Mouse (Mus musculus): ENCODE results near the gene Frmd6. TPM values are rescaled to one million over a fixed set of nuclear protein-coding genes. Genes with fewer than 3 reads are reported as not detected.
A peak's percentile ranks its signal among the peaks of the same experiment; 100 is the strongest.

The Frmd6 gene
- total RNA-seq, 2 experiments from 2014 or later = 37.5 to 42.7 TPM

DNA sequence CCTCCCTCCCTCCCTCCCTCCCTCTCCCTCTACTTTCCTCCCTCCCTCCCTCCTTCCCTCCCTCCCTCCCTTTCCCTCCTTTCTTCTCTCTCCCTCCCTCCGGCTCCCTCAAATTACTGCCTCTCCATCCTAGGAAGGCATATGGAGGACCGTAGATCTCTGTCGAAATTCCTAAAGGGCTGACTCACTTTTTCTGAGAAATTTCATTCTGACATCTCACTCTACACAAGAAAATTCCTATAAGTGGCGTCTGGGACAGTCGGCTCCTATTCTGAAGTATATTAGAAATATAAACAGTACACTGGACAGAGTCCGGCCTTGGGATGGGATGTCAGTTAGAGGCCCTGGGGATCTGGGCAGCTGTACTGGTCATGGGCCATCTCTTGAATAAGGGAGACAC lies 59.7 kb downstream of the Frmd6 start:
- intact Hi-C loops (cut with DNase I) = no loop called here
- DNase-seq (ENCODE audit: low spot score in 2 of 2) = no peak

DNA sequence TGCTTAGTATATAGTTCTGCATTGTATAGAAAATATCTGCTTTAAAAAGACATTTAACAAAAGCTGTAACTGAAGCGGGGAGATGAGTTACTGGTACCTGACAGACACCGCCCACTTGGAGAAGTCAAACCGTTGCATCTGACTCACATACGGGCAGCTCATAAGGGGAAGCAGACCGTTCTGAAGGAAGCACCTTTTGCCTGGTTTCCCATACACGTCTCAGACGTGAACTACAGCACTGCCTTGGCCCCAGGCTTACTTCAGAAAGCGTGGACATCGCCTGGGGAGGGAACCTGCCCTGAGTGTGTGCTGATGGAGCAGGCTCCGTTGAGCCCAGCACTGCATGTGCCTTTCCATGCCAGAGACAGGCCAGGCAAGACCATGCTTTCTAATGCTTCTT lies 60.3 kb downstream of the Frmd6 start:
- intact Hi-C loops (cut with DNase I) = no loop called here
- no peak for DNase-seq (ENCODE audit: low spot score in 2 of 2)

DNA sequence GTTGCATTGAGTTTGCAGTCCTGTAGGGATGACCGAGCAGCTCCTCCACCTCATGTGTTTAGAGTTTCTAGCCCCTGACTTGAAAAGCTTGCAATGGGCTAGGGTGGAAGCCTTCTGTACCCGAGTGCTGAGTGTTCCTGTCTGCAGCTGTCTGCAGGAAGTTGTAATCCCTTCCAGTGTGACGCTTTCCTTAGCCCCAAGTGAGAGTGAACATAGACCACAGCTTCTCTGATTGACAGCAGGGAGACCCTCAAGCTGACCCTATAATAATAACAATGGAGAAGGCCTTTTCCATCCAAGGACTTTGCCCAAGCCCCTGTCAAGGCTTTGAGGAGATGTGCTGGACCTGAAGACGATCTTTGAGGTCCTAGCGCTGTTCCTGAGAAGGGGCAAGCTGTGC lies 65.1 kb downstream of the Frmd6 start:
- DNase-seq (ENCODE audit: low spot score in 2 of 2) = no peak
- intact Hi-C loops (cut with DNase I) = loop anchor here (10.0 kb wide), 1 partner anchor 196 kb away; no protein-coding TSS in a partner anchor

DNA sequence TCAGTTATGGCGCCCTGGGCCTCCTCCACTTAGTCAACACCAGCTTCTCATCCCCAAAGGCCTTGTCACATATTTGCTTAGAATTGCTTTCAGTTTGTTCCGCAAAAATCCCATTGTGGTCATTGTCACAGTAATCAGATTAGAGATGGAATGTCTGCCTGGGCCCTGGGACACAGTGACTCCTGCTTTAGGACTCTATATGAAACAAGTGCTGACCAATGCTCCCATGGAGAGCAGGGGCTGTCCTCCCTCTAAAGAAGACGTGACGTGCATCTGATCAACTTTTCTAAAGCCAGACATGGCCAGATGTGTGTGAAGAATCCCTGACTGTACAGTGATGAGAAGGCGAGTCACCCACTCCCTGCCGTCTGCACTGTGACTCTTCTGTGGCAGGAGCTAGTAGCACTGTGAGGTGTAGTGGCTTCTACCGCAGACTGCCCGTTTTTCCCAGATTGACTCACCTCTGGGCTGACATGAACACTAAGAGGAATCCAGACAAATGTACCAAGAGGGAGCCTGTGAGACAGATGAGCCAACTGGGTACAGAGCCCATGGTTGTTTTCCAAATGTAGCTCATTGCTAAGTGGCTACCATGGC lies 65.7 kb downstream of the Frmd6 start:
- intact Hi-C loops (cut with DNase I) = loop anchor here (10.0 kb wide), 1 partner anchor 196 kb away; no protein-coding TSS in a partner anchor
- no peak for DNase-seq (ENCODE audit: low spot score in 2 of 2)

DNA sequence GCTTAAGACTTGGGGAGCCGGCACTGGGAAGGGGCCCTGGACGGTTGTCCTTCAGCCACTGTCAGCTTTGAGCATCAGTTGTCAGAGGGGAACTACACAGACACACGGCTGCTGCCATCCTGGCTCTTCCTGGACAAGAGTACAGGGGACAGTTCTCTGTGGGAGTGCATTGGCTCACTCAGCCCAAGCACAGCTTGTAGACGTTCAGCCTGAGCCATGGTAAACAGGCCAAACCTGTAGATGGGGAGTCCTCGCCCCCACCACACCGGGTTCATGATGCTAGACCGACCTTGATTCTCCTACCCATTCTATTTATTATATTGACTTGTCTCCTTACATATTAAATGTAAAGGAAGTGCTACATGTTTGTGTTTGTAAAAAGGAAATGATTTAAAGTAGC lies 70.0 kb downstream of the Frmd6 start:
- intact Hi-C loops (cut with DNase I) = loop anchor here (10.0 kb wide), 1 partner anchor 200 kb away; no protein-coding TSS in a partner anchor
- no peak for DNase-seq (ENCODE audit: low spot score in 2 of 2)

DNA sequence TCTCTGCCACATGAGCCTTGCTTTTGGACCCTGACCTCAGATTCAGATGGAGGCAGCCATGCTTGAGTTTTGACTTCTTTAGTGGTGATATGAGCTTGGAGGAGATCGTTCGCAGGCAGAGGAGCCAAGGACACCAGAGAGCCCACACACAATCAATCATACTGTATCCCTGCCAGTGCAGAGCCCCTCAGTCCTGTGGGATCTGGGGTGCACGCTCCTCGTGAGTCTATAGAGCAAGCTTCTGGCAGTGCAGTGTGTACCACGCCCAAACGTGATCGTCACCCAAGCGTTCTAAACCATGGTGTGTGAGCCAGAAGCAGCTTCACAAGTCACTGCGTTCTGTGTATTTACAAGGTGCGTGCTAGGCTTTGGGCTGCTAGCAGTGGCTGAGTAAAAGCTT lies 70.8 kb downstream of the Frmd6 start:
- DNase-seq (ENCODE audit: low spot score in 2 of 2) = no peak
- intact Hi-C loops (cut with DNase I) = loop anchor here (10.0 kb wide), 1 partner anchor 201 kb away; no protein-coding TSS in a partner anchor

DNA sequence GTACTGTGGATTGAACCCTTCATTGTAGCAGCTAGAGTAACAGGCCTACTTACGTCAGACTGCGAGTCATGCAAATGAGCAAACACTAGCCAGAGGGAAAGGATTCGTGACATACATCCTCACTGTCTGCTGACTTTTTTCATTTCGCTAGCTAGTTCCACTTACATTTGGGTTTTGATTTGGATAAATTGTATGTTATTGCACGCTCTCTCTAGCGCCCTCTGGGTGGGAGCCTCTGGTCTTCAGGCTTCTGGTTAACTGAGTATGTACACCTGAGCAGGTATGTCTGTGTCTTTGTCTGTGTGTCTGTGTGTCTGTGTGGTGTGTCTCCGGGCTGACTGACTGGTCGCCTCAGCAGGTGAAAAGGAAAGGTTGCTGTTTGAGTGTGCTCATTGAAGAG lies 72.1 kb downstream of the Frmd6 start:
- intact Hi-C loops (cut with DNase I) = loop anchor here (10.0 kb wide), 1 partner anchor 203 kb away; no protein-coding TSS in a partner anchor
- no peak for DNase-seq (ENCODE audit: low spot score in 2 of 2)

DNA sequence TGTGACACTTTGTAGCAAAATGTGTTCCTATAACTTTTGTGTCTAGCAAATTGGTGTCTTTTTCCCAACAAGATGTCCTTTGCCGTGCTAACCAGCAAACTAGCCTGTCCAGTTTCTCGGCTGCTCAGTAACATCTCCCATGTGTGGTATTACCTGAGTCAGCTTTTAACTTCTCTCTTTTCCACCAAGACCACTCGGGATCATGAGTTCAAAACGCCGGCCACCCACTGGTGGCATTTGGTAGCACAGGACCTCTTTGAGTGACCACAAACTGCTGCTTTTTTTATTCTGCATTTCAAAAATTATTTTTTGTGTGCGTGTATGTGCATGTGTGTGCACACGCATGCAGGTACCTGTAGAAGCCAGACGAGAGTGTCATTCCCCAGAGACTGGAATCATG lies 73.1 kb downstream of the Frmd6 start:
- no peak for DNase-seq (ENCODE audit: low spot score in 2 of 2)
- intact Hi-C loops (cut with DNase I) = loop anchor here (10.0 kb wide), 1 partner anchor 204 kb away; no protein-coding TSS in a partner anchor

DNA sequence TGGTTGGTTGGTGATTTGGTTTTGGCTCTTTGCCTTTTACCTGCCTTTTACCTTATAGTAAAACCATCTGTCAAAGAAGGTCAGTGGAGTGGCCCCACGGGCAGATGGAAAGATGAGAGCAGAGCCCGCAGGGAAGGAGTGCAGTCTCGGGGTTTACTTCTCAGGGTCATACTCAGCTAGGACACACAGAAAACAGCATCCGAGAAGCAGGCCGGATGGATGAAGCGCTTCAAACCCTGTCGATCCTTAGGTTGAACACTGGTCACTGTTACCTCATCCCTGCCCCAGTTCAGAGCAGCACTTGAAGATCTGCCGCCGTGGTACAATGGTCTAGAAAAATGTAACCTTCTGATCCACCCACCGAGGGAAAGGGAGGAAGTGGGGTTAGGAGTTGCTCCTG lies 79.2 kb downstream of the Frmd6 start:
- DNase-seq (ENCODE audit: low spot score in 2 of 2) = no peak
- intact Hi-C loops (cut with DNase I) = no loop called here

DNA sequence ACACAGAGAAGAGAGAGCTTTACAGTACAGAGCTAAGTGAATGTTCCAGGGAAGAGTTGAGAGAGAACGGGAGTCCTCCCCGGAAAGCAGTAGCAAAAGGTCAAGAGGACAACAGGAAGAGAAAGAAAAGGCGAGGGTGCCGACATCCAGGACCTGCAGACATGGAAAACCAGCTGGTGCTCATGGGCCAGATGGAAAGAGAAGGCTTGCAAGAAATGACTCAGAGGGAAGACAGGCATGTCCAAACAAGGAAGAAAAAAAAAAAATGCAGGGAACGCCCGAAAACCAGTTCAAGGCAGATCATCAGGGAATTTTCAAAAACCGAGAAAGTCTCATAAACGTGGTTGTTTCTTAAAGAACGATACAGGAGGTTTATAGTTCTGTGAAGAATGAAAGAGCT lies 81.6 kb downstream of the Frmd6 start:
- DNase-seq (ENCODE audit: low spot score in 2 of 2) = no peak
- intact Hi-C loops (cut with DNase I) = no loop called here

DNA sequence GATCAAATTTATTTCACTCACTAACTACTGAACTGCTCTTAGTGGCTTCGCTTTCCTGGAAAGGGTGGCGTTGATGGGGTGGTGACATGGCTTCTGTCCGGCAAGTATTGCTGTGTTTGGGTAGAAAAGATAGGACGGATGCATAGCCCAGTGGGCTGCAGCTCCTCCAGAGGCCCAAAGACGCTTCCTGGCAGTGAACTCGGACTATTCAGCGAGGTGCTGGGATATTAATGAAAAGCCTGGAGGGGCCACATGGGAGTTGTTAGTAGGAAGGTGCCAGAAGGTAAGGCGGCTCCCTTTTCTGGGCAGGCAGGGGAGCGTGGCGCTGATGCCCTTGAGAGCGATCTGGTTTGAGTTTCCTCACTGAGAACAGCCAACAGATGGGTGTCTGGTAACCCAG lies 82.3 kb downstream of the Frmd6 start:
- DNase-seq (ENCODE audit: low spot score in 2 of 2) = no peak
- intact Hi-C loops (cut with DNase I) = no loop called here

DNA sequence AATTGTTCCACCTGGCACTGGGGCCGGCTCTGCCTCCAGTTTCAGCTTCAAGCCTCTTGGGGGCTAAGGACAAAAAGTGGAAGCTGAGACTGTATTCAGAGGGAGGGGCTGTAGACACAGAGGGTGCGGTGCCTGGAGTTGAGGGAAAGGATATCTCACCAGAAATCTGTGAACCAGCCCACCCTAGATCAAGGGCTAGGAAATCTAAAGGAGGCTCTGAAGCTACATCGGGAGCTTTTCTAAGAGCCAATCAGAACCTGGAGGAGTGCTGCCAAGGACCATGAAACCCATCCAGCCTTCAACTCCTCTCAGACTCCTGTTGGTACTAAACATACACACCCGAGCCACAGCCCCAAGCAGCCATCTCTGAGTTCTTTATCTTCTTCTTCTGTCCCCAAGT lies 82.8 kb downstream of the Frmd6 start:
- DNase-seq (ENCODE audit: low spot score in 2 of 2) = no peak
- intact Hi-C loops (cut with DNase I) = no loop called here

DNA sequence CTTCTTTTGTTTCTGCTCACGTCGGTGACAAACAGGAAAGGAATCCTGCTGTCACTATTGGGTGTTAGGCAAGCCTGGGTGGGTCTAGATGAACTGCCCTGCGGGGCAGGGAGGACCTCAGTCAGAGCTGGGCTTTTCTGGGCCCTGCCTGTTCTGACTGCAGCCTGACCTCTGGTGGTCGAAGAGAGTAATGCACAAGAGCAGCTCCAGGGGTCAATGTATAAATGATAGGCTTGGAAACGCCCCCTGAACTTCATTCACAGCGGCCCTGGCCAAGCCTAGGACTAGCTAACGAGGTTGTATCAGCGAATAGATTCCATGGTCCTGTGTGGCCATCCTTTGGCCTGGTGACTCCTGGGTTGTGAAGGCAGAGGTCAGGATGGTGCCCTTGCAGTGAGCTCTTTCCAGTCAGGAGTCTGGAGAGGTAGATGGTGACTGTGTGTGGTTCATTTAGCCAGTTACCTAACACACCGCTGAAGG lies 85.0 kb downstream of the Frmd6 start:
- intact Hi-C loops (cut with DNase I) = loop anchor here (1.0 to 5.0 kb wide), 3 partner anchors 83 to 433 kb away; partner anchors contain the start of gene Frmd6
- peak; percentile 66 to 67 for DNase-seq (ENCODE audit: low spot score in 2 of 2)

DNA sequence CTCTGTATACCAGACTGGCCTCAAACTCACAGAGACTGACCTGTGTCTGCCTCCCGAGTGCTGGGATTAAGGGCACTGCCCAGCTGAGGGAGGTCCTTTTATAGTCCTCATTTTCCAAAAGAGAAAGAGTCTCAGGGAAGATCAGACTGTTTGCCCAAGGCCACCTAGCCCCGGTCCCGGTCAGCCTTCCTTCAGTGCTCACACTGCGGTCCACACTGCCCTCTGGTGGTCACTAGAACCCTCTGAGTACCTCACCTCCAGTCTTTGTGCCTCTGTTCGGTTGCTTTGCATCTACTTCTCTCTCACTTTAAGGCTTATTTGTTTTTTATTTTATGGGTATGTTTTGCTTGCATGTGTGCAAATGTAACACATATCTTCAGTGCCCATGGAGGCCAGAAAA lies 85.7 kb downstream of the Frmd6 start:
- peak; percentile 69 to 70 for DNase-seq (ENCODE audit: low spot score in 2 of 2)
- intact Hi-C loops (cut with DNase I) = loop anchor here (5.0 kb wide), 2 partner anchors 84 to 434 kb away; partner anchors contain the start of gene Frmd6

DNA sequence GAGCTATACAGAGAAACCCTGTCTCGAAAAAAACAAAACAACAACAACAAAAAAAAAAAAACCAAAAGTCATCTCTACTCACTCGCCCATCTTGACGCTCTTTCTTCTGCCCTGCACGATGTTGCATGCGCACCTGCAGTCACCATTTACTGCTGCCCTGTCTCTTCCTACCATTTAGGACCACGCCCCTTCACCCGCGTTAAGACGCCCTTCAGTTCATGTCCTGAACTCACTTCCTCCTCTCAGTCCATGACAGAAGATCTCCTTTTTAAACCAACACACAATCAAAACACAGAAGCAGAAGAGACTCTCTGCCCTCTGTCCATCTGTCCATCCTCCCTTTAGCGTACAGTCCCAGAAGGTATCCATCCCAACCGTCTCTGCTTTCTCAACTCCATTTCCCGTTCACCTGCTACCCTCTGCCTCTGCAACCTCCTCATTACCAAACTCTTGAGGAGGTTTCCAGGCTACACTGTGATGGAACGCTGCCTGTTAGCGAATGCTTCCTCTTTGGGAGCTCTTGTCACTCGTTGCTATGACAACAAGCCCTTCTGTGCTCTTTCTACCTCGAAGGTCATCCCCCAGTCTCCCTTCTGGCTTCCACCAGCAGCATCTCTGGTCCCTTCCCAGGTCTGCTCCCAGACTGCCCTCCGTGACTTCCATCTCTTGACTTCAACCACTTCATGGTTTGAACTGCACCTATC lies 86.5 kb downstream of the Frmd6 start:
- intact Hi-C loops (cut with DNase I) = loop anchor here (5.0 kb wide), 2 partner anchors 85 to 435 kb away; partner anchors contain the start of gene Frmd6
- DNase-seq (ENCODE audit: low spot score in 2 of 2) = no peak

DNA sequence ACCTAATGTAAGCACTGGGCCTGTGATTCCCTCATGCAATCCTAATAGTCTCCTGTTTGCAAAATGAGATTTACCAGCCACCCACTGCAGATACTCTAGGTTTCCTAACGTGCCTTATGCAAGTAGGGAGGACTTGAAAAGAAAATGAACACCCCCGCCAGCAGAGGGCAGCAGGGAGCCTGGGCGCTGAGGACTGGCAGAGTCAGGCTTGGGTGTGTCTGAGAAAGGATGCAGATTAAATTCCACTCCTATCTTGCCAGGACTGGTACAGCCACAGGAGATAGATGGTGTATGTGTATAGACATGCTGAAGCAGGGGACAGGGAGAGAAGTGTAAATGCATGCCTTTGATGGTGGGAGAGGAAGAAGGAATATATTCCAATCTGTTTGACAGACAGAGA lies 88.1 kb downstream of the Frmd6 start:
- intact Hi-C loops (cut with DNase I) = loop anchor here (5.0 kb wide), 2 partner anchors 86 to 436 kb away; partner anchors contain the start of gene Frmd6
- peak; percentile 46 to 52 for DNase-seq (ENCODE audit: low spot score in 2 of 2)

DNA sequence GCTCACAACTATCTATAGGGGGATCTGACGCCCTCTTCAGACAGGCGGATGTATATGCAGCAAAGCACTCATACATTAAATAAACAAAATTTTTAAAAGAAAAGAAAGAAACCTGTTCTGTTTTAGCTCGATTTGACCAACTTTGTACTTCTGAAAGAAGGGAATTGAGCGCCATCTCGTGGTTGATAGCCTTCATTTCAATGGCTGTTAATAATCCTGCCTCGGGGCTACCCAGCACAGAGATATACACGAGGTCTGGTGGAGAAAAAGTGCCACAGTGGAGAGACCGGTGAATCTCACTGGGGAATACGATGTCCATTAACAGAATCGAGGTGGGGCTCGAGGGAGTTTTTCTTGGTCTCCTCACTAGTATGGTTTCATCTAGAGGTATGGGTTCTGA lies 89.1 kb downstream of the Frmd6 start:
- intact Hi-C loops (cut with DNase I) = loop anchor here (5.0 kb wide), 2 partner anchors 87 to 437 kb away; partner anchors contain the start of gene Frmd6
- DNase-seq (ENCODE audit: low spot score in 2 of 2) = no peak

DNA sequence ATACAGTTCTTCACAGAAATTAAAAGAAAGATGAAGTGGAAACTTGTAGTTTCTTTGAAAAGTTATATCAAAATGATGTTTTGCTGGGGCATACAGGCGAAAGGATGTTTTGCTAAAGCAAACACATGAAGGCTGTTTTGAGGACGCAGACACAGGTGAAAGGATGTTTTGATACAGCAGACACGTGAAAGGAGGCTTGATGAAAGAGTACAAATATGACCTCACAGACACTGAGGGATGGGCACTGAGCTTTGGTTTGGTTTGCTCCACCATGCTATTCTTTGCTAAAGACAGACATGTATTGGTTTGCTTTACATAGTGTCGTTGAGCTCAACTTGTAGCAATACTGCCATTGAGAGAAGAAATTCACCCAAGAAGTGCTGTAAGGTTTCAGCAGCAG lies 104.5 kb downstream of the Frmd6 start:
- DNase-seq (ENCODE audit: low spot score in 2 of 2) = no peak
- intact Hi-C loops (cut with DNase I) = no loop called here

DNA sequence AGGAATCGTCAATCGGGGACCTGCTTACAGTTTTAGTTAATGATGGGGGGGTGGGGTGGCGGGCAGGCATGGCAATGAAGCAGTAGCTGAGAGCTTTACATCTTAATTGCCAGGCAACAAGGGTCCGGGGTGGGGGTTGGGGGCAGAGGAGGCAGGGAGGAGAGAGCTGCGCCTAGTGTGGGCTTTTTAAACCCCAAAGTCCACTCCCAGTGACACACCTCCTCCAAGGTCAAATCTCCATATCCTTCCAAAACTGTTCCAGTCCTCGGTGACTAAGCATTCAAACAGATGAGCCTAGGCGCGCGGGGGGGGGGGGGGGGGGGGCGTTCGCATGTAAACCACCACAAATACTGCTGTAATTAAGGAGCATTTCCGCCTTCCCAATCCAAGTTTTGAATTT lies 111.8 kb downstream of the Frmd6 start:
- DNase-seq (ENCODE audit: low spot score in 2 of 2) = peak in 1 of 2 experiments; percentile 7
- intact Hi-C loops (cut with DNase I) = no loop called here

DNA sequence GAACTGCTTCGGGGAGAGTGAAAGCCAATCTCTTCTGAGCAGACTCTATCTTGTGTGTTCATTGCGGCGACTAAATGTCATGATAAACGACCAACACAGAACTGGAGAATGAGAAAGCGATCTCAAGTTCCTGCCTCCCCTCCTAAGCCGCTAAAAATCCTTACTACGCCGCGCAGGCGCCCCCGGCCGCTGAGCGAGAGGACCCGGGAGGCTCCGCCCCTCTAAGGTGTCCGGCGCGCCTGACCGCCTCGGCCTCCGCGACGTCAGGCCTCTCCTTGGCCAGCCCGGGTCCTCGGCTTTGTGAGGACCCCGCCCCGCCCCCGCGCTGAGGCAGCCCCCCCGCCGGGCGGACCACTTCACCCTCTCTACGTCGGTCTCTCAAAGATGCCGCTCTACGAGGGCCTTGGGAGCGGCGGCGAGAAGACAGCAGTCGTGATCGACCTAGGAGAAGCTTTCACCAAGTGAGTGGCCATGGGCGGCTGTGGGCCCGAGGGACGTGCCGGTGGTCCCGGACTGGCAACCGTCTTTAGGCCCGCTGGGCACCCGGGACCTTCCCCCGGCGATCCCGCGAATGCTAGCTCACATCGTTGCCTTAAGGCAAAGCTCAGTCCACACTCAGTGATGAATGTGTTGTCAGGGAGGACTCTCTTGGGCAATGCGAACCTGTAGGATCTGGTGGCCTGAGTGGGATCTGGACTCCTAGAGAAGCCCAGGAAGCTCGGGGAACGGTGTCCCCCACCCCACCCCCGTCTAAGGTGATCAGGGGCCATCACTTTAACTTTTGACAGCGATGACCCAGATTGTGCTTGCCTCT lies 112.5 kb downstream of the Frmd6 start, which contains the start of gene Actr10:
TSS of gene Actr10 (plus strand) at position 287 of the 814 bp plus-strand sequence.
- DNase-seq (ENCODE audit: low spot score in 2 of 2) = peak; percentile 89 to 90
- intact Hi-C loops (cut with DNase I) = loop anchor here (1.0 kb wide), 1 partner anchor 37 kb away; the partner anchor contains the start of gene Psma3
